Mouse (Mus musculus) cerebral cortex, adult 2 months (tissue): ENCODE data around the gene Mrps23.

Source experiments
- WGBS: fragments of 180-500 bp; shearing (Covaris S2); methylation state at CpG from one replicate; pipeline ENCODE4 v1.1.7; 2018; 5-methylcytosine and 5-hydroxymethylcytosine counted together

Gene Mrps23

GRCm38 (mm10) chr11:88203712-88204532, at the start of gene Mrps23:
Gene Mrps23 (plus strand): TSS chr11:88204388.
- WGBS = under 1% methylated on average over 51 of the region's 51 CpGs

- 87% methylated on average over 8 of the region's 8 CpGs for WGBS
Observed at GRCm38 (mm10) chr11:88154500-88154899, 49.7 kb upstream of the Mrps23 start.

GRCm38 (mm10) chr11:88155451-88155850, 48.7 kb upstream of the Mrps23 start:
- WGBS = 75% methylated on average over 3 of the region's 3 CpGs

- 59% methylated on average over 8 of the region's 8 CpGs for WGBS
Observed at GRCm38 (mm10) chr11:88155998-88156397, 48.2 kb upstream of the Mrps23 start.

GRCm38 (mm10) chr11:88156403-88156802, 47.8 kb upstream of the Mrps23 start:
- WGBS = 65% methylated on average over 2 of the region's 2 CpGs

GRCm38 (mm10) chr11:88158842-88159246, 45.3 kb upstream of the Mrps23 start:
- 70% methylated on average over 5 of the region's 5 CpGs for WGBS

GRCm38 (mm10) chr11:88159389-88159788, 44.8 kb upstream of the Mrps23 start:
- WGBS = 79% methylated on average over 11 of the region's 11 CpGs

- 81% methylated on average over 5 of the region's 5 CpGs for WGBS
Observed at GRCm38 (mm10) chr11:88160316-88160715, 43.9 kb upstream of the Mrps23 start.

GRCm38 (mm10) chr11:88161051-88161581, 43.1 kb upstream of the Mrps23 start:
- WGBS = 2% methylated on average over 21 of the region's 33 CpGs

- WGBS = 3% methylated on average over 15 of the region's 15 CpGs
Observed at GRCm38 (mm10) chr11:88161651-88162362, 42.4 kb upstream of the Mrps23 start.

- 79% methylated on average over 4 of the region's 4 CpGs for WGBS
Observed at GRCm38 (mm10) chr11:88162740-88163139, 41.4 kb upstream of the Mrps23 start.

GRCm38 (mm10) chr11:88164213-88164723, 39.9 kb upstream of the Mrps23 start:
- 75% methylated on average over 7 of the region's 7 CpGs for WGBS

GRCm38 (mm10) chr11:88164801-88165377, 39.3 kb upstream of the Mrps23 start:
- WGBS = 33% methylated on average over 15 of the region's 15 CpGs

GRCm38 (mm10) chr11:88165683-88166364, 38.4 kb upstream of the Mrps23 start:
- 64% methylated on average over 10 of the region's 10 CpGs for WGBS

GRCm38 (mm10) chr11:88166471-88166870, 37.7 kb upstream of the Mrps23 start:
- WGBS = 91% methylated on average over 7 of the region's 7 CpGs

GRCm38 (mm10) chr11:88168611-88169010, 35.6 kb upstream of the Mrps23 start:
- 70% methylated on average over 3 of the region's 3 CpGs for WGBS

- 74% methylated on average over 32 of the region's 32 CpGs for WGBS
Observed at GRCm38 (mm10) chr11:88169531-88170040, 34.6 kb upstream of the Mrps23 start.

GRCm38 (mm10) chr11:88170606-88171005, 33.6 kb upstream of the Mrps23 start:
- 88% methylated on average over 3 of the region's 3 CpGs for WGBS

- 83% methylated on average over 15 of the region's 15 CpGs for WGBS
Observed at GRCm38 (mm10) chr11:88171876-88172442, 32.2 kb upstream of the Mrps23 start.

GRCm38 (mm10) chr11:88172601-88173325, 31.4 kb upstream of the Mrps23 start:
- WGBS = 40% methylated on average over 10 of the region's 10 CpGs
